Mouse (Mus musculus) liver, embryonic 14.5 days (tissue): ENCODE measurements around the gene Dok1. TPM values are rescaled to one million over a fixed set of nuclear protein-coding genes. Genes with fewer than 3 reads are reported as not detected.

Source experiments
- ATAC-seq: fragments of 200-750 bp; cut with Nextera tagmentation; 2 replicates; pipeline ENCODE4 v1.8.0; 2017; ENCODE audit warnings: moderate number of reproducible peaks, mild to moderate bottlenecking, moderate library complexity; ENCODE audit not compliant: insufficient read depth
- DNase-seq, 3 experiments: peaks; one replicate each; pipeline ENCODE4 v3.0.0-alpha.2; 2012 to 2013; ENCODE audit warnings: low read depth in 3 of 3, low spot score in 3 of 3
- H3K27ac ChIP-seq: fragments of 300-500 bp; sonication (generic); 2 replicates; pipeline ENCODE4 v1.5.1; 2014; ENCODE audit warnings: moderate library complexity, mild to moderate bottlenecking, control low read depth, inconsistent platforms
- H3K27me3 ChIP-seq: fragments of 300-500 bp; sonication (generic); 2 replicates; pipeline ENCODE4 v1.6.1; 2014; ENCODE audit warnings: mild to moderate bottlenecking, low read length, moderate library complexity; ENCODE audit not compliant: control insufficient read depth, insufficient read depth
- H3K36me3 ChIP-seq: fragments of 300-500 bp; sonication (generic); replicated peaks from 2 replicates; pipeline ENCODE4 v1.6.1; 2014; ENCODE audit warnings: low read depth; ENCODE audit not compliant: control insufficient read depth, insufficient read depth
- H3K4me1 ChIP-seq, 2 experiments: fragments of 200-500 bp in 1 of 2; fragments of 300-500 bp in 1 of 2; sonication (generic) in 1 of 2; replicated peaks; 2 replicates each; pipeline ENCODE4 v1.6.1; 2012 to 2014; ENCODE audit warnings: antibody characterized with exemption in 1 of 2, inconsistent platforms in 1 of 2, low read length in 1 of 2; ENCODE audit not compliant: control insufficient read depth in 2 of 2, insufficient read depth in 2 of 2
- H3K4me2 ChIP-seq: fragments of 300-500 bp; sonication (generic); 2 replicates; pipeline ENCODE4 v1.6.1; 2014; ENCODE audit warnings: low read depth, mild to moderate bottlenecking, control low read depth, moderate library complexity
- H3K4me3 ChIP-seq, 2 experiments: fragments of 200-500 bp in 1 of 2; fragments of 300-500 bp in 1 of 2; sonication (generic) in 1 of 2; 2 replicates each; pipeline ENCODE4 v1.5.1; 2012 to 2014; ENCODE audit warnings: low read depth in 2 of 2, low read length in 2 of 2, mild to moderate bottlenecking in 2 of 2, control low read depth in 1 of 2, inconsistent platforms in 1 of 2, moderate library complexity in 1 of 2; ENCODE audit not compliant: insufficient read depth in 1 of 2
- H3K9ac ChIP-seq: fragments of 300-500 bp; sonication (generic); replicated peaks from 2 replicates; pipeline ENCODE4 v1.6.1; 2014; ENCODE audit warnings: mild to moderate bottlenecking, control low read depth, moderate library complexity
- H3K9me3 ChIP-seq: fragments of 300-500 bp; sonication (generic); 2 replicates; pipeline ENCODE4 v1.6.1; 2016; ENCODE audit warnings: low read length, mixed read lengths; ENCODE audit not compliant: control insufficient read depth
- CTCF ChIP-seq: IDR thresholded peaks from 2 replicates; pipeline ENCODE4 v1.5.1; 2016; ENCODE audit warnings: antibody characterized with exemption, low read depth, control low read depth
- EP300 ChIP-seq: IDR thresholded peaks from 2 replicates; pipeline ENCODE4 v1.6.1; 2016; ENCODE audit warnings: antibody characterized with exemption, low read depth
- WGBS: fragments of 180-500 bp; shearing (Covaris S2); extraction: QIAGEN DNeasy Blood & Tissue Kit; methylation state at CpG from one replicate; pipeline ENCODE4 v1.1.7; 2014; ENCODE audit not compliant: insufficient replicate concordance; 5-methylcytosine and 5-hydroxymethylcytosine counted together
- microRNA-seq: library from miRNA; unstranded; fragments of <30 nt; microRNA quantifications from one replicate; pipeline ENCODE4, GENCODE M21; 2016
- polyA plus RNA-seq, 2 experiments: library from polyadenylated mRNA; depleted of rRNA in 1 of 2; stranded (reverse) in 1 of 2; unstranded in 1 of 2; fragments of >200 nt; fragmentation: Nextera tagmentation in 1 of 2; extraction: Ambion mirVana in 1 of 2; gene quantifications; 2 replicates each; pipeline versions ENCODE4 v1.2.1 to v1.2.3; 2012 to 2014

Gene Dok1
- polyA plus RNA-seq, 2 experiments, result 12.7 to 14.9 TPM

DNA sequence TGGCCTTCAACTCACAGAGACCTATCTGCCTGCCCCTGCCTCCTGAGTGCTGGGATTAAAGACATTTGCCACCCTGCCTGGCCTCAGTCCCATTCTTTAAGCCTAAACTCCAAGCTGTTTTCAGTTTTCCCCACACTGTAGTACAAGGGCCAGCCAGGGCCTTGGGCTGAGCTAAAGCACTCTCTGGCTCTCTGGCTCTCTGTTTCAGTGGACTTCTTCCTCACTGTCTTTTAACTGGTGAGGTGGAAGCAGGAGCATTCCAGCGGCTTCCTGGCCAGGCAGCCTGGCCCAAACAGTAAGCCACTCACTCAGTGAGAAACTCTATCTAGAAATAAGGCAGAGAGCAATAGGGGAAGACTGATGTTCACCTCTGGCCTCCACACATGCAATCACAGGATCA lies 39.6 kb downstream of the Dok1 start:
- WGBS, result 37% methylated on average over 1 of the region's 1 CpGs

DNA sequence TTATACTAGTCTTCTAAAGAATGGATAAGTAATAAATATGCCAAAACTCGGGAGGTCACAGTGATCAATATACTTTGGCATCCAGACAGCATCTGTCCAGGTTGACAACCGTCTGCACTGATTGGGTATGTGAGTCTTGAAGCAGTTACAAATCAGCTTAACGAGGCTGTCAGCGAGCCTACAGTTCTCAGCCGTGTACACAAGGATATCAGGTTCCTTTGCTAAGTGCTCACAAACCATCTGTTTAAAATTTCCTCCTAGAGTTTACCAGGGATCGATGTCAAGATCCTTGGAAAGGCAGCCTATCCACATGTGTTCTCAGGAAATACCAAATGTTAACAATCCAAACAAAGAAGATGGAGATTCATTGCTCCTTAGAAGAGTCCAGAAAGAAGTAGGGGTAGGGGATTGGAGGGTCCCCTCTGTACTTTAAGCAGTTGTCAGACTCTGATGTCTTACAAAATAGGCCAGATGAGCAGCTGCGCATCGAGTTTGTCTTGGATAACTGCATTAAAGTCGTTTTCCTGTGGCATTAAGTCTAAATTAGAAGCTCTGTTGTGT lies 45.8 kb downstream of the Dok1 start:
- H3K4me2 ChIP-seq, result no peak overlapping the region
- TF ChIP-seq EP300 (no peak), CTCF (no peak)
- no peak overlapping the region for H3K4me3 ChIP-seq
- no peak overlapping the region for H3K27ac ChIP-seq
- no peak overlapping the region for H3K9ac ChIP-seq
- WGBS, result 51% methylated on average over 9 of the region's 9 CpGs
- no peaks in the 10 kb centered on the region for H3K9me3 ChIP-seq
- ATAC-seq (no peak), DNase-seq (no peak)
- H3K36me3 ChIP-seq, result no peaks in the 10 kb centered on the region
- H3K4me1 ChIP-seq, result no peaks in the 10 kb centered on the region
- H3K27me3 ChIP-seq, result no peaks in the 10 kb centered on the region

More for the DNA sequence above, 39.6 kb downstream of the Dok1 start:
- H3K36me3 ChIP-seq, result no peaks in the 10 kb centered on the region
- H3K9me3 ChIP-seq, result no peaks in the 10 kb centered on the region
- DNase-seq (no peak), ATAC-seq (no peak)
- no peak overlapping the region for H3K4me3 ChIP-seq
- no peak overlapping the region for H3K4me2 ChIP-seq
- H3K9ac ChIP-seq, result no peak overlapping the region
- H3K27ac ChIP-seq, result no peak overlapping the region
- no peak for TF ChIP-seq CTCF
- TF ChIP-seq EP300, result no peak
- H3K27me3 ChIP-seq, result no peaks in the 10 kb centered on the region
- H3K4me1 ChIP-seq, result peaks cover 16 to 17% of the 10 kb centered on the region in 2 experiments

Small RNAs within 50 kb of the gene (microRNA-seq; reads per million reads assigned to microRNA genes)
- gene Mir7040, result not detected

Other genes with a start within 250 kb of the Dok1 start
- gene Sema4f, start 93.7 kb downstream of the Dok1 start, polyA plus RNA-seq (2012; rRNA removed), result 0.03 and 0.04 TPM in 2 replicates
- not detected in 2 replicates for gene Sema4f, start 93.7 kb downstream of the Dok1 start, polyA plus RNA-seq (2014; fragmentation: Nextera tagmentation; extraction: Ambion mirVana)
- 7.7 and 9.4 TPM in 2 replicates for gene M1ap, start 86.6 kb downstream of the Dok1 start, polyA plus RNA-seq (2012; rRNA removed)
- 14.4 and 15.0 TPM in 2 replicates for gene M1ap, start 86.6 kb downstream of the Dok1 start, polyA plus RNA-seq (2014; fragmentation: Nextera tagmentation; extraction: Ambion mirVana)
- gene Loxl3, start 702 bp upstream of the Dok1 start, polyA plus RNA-seq (2012; rRNA removed), result 0.92 and 1.6 TPM in 2 replicates
- 1.1 TPM in 2 replicates for gene Loxl3, start 702 bp upstream of the Dok1 start, polyA plus RNA-seq (2014; fragmentation: Nextera tagmentation; extraction: Ambion mirVana)
- 172 and 269 TPM in 2 replicates for gene Aup1, start 21.1 kb upstream of the Dok1 start, polyA plus RNA-seq (2012; rRNA removed)
- 128 and 136 TPM in 2 replicates for gene Aup1, start 21.1 kb upstream of the Dok1 start, polyA plus RNA-seq (2014; fragmentation: Nextera tagmentation; extraction: Ambion mirVana)
- gene Htra2, start 21.8 kb upstream of the Dok1 start, polyA plus RNA-seq (2012; rRNA removed), result 75.7 and 80.9 TPM in 2 replicates
- 54.3 and 54.9 TPM in 2 replicates for gene Htra2, start 21.8 kb upstream of the Dok1 start, polyA plus RNA-seq (2014; fragmentation: Nextera tagmentation; extraction: Ambion mirVana)
- 7.7 and 7.8 TPM in 2 replicates for gene Dqx1, start 24.4 kb upstream of the Dok1 start, polyA plus RNA-seq (2012; rRNA removed)
- 2.9 and 3.1 TPM in 2 replicates for gene Dqx1, start 24.4 kb upstream of the Dok1 start, polyA plus RNA-seq (2014; fragmentation: Nextera tagmentation; extraction: Ambion mirVana)
- 0.05 TPM in 1 of 2 replicates, not detected in the other for gene Tlx2, start 36.8 kb upstream of the Dok1 start, polyA plus RNA-seq (2012; rRNA removed)
- not detected in 2 replicates for gene Tlx2, start 36.8 kb upstream of the Dok1 start, polyA plus RNA-seq (2014; fragmentation: Nextera tagmentation; extraction: Ambion mirVana)
- 16.5 and 21.0 TPM in 2 replicates for gene Pcgf1, start 44.4 kb upstream of the Dok1 start, polyA plus RNA-seq (2012; rRNA removed)
- 15.0 and 19.7 TPM in 2 replicates for gene Pcgf1, start 44.4 kb upstream of the Dok1 start, polyA plus RNA-seq (2014; fragmentation: Nextera tagmentation; extraction: Ambion mirVana)
- 0.27 and 0.46 TPM in 2 replicates for gene Lbx2, start 52.9 kb upstream of the Dok1 start, polyA plus RNA-seq (2012; rRNA removed)
- 0.35 TPM in 1 of 2 replicates, not detected in the other for gene Lbx2, start 52.9 kb upstream of the Dok1 start, polyA plus RNA-seq (2014; fragmentation: Nextera tagmentation; extraction: Ambion mirVana)
- 1.0 and 1.1 TPM in 2 replicates for gene Ccdc142, start 68.1 kb upstream of the Dok1 start, polyA plus RNA-seq (2012; rRNA removed)
- 0.23 and 0.39 TPM in 2 replicates for gene Ccdc142, start 68.1 kb upstream of the Dok1 start, polyA plus RNA-seq (2014; fragmentation: Nextera tagmentation; extraction: Ambion mirVana)
- gene Gm42688, start 68.1 kb upstream of the Dok1 start, polyA plus RNA-seq (2012; rRNA removed), result 2.2 and 2.4 TPM in 2 replicates
- gene Gm42688, start 68.1 kb upstream of the Dok1 start, polyA plus RNA-seq (2014; fragmentation: Nextera tagmentation; extraction: Ambion mirVana), result 0.76 and 0.86 TPM in 2 replicates
- gene Mrpl53, start 75.6 kb upstream of the Dok1 start, polyA plus RNA-seq (2012; rRNA removed), result 41.1 and 56.6 TPM in 2 replicates
- gene Mrpl53, start 75.6 kb upstream of the Dok1 start, polyA plus RNA-seq (2014; fragmentation: Nextera tagmentation; extraction: Ambion mirVana), result 87.1 and 87.4 TPM in 2 replicates
- gene Mogs, start 82.0 kb upstream of the Dok1 start, polyA plus RNA-seq (2012; rRNA removed), result 33.9 and 36.9 TPM in 2 replicates
- 28.2 and 32.4 TPM in 2 replicates for gene Mogs, start 82.0 kb upstream of the Dok1 start, polyA plus RNA-seq (2014; fragmentation: Nextera tagmentation; extraction: Ambion mirVana)
- 27.7 and 33.6 TPM in 2 replicates for gene Wbp1, start 88.1 kb upstream of the Dok1 start, polyA plus RNA-seq (2012; rRNA removed)
- gene Wbp1, start 88.1 kb upstream of the Dok1 start, polyA plus RNA-seq (2014; fragmentation: Nextera tagmentation; extraction: Ambion mirVana), result 22.0 and 27.1 TPM in 2 replicates
- 9.4 and 11.6 TPM in 2 replicates for gene Ino80b, start 92.0 kb upstream of the Dok1 start, polyA plus RNA-seq (2012; rRNA removed)
- gene Ino80b, start 92.0 kb upstream of the Dok1 start, polyA plus RNA-seq (2014; fragmentation: Nextera tagmentation; extraction: Ambion mirVana), result 4.4 and 5.2 TPM in 2 replicates
- 11.1 TPM in 2 replicates for gene Rtkn, start 102.0 kb upstream of the Dok1 start, polyA plus RNA-seq (2012; rRNA removed)
- gene Rtkn, start 102.0 kb upstream of the Dok1 start, polyA plus RNA-seq (2014; fragmentation: Nextera tagmentation; extraction: Ambion mirVana), result 5.3 and 5.5 TPM in 2 replicates
- 0.15 and 0.44 TPM in 2 replicates for gene Wdr54, start 122.9 kb upstream of the Dok1 start, polyA plus RNA-seq (2012; rRNA removed)
- 0.32 and 0.35 TPM in 2 replicates for gene Wdr54, start 122.9 kb upstream of the Dok1 start, polyA plus RNA-seq (2014; fragmentation: Nextera tagmentation; extraction: Ambion mirVana)
- gene 1700003E16Rik, start 122.9 kb upstream of the Dok1 start, polyA plus RNA-seq (2012; rRNA removed), result not detected in 2 replicates
- gene 1700003E16Rik, start 122.9 kb upstream of the Dok1 start, polyA plus RNA-seq (2014; fragmentation: Nextera tagmentation; extraction: Ambion mirVana), result 0.06 and 0.15 TPM in 2 replicates
- gene Dctn1, start 132.4 kb upstream of the Dok1 start, polyA plus RNA-seq (2012; rRNA removed), result 16.9 and 21.1 TPM in 2 replicates
- 22.5 and 24.0 TPM in 2 replicates for gene Dctn1, start 132.4 kb upstream of the Dok1 start, polyA plus RNA-seq (2014; fragmentation: Nextera tagmentation; extraction: Ambion mirVana)
- gene Slc4a5, start 186.4 kb upstream of the Dok1 start, polyA plus RNA-seq (2012; rRNA removed), result 1.1 and 1.4 TPM in 2 replicates
- gene Slc4a5, start 186.4 kb upstream of the Dok1 start, polyA plus RNA-seq (2014; fragmentation: Nextera tagmentation; extraction: Ambion mirVana), result 0.52 and 0.73 TPM in 2 replicates